Mouse (Mus musculus): ENCODE data around the gene Olfr1170. TPM values are rescaled to one million over a fixed set of nuclear protein-coding genes. Genes with fewer than 3 reads are reported as not detected.

Olfr1170 gene
- not detected in 2 replicates for polyA plus RNA-seq (2016; fragmentation: Nextera tagmentation; extraction: Ambion mirVana)

DNA sequence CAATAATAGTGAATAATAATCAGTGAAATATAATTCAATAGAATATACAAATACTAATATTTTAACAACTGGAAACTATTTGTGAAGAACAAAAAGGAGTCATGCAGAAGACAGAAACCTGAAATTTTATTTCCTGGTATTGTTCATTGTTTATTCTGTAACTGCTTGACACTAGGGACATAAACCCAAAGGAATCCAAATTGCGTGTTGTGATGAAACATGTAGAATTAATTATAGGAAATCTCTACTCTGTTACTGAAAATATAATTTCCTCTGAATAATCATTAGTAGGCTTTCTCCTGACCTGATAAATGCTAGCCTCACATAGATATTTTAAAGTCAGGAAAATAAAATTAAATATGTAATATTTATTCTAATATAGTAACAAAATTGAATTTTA is at the start of gene Olfr1170:
Gene Olfr1170, minus strand, starts transcription at position 101 of the 400 bp plus-strand sequence.
- Histone ChIP-seq H3K4me1 (no peaks in the 10 kb centered on the region), H3K4me2 (replicated peaks) (no peak within 1 kb of the TSS), H3K27ac (replicated peaks) (no peak within 1 kb of the TSS), H3K9me3 (no peaks in the 10 kb centered on the region), H3K9ac (replicated peaks) (no peak within 1 kb of the TSS), H3K4me3 (no peak within 1 kb of the TSS), H3K36me3 (no peaks in the 10 kb centered on the region), H3K27me3 (no peaks in the 10 kb centered on the region)
- WGBS: 86% methylated on average over 1 of the region's 1 CpGs
- ATAC-seq (ENCODE audit: low FRiP score, low read depth): no peak

GRCm38 (mm10) chr2:88220784-88221183 is 7.3 kb downstream of the Olfr1170 start:
- Histone ChIP-seq H3K36me3 (no peaks in the 10 kb centered on the region), H3K4me3 (no peak overlapping the region), H3K27ac (replicated peaks) (no peak overlapping the region), H3K27me3 (no peaks in the 10 kb centered on the region), H3K9me3 (no peaks in the 10 kb centered on the region), H3K4me1 (no peaks in the 10 kb centered on the region), H3K4me2 (replicated peaks) (no peak overlapping the region), H3K9ac (replicated peaks) (no peak overlapping the region)
- 91% methylated on average over 1 of the region's 1 CpGs for WGBS
- no peak for ATAC-seq (ENCODE audit: low FRiP score, low read depth)

DNA sequence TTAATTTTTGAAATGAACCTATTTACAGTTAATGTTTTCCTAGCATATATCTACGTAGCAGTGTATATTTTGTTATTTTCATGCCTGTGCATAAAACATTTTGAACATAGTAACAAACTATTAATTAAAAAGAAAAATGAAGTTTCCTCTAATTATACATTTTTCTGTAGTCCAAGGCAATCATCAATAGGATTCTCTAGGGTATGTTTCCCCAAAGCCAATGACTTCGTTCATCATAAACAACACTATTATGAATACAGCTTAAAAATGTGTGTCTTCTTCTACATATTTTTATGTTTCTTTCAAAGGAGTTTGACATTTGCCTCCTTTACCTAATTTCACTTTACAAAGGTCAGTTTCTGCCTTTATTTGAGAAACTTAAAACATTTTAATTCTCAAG is 46.6 kb downstream of the Olfr1170 start, which contains the start of gene Olfr1168:
Gene Olfr1168, plus strand, starts transcription at position 301 of the 400 bp plus-strand sequence.
- no peak within 1 kb of the TSS for H3K4me2 ChIP-seq (replicated peaks)
- H3K36me3 ChIP-seq: no peaks in the 10 kb centered on the region
- H3K27me3 ChIP-seq: no peaks in the 10 kb centered on the region
- H3K9ac ChIP-seq (replicated peaks): no peak within 1 kb of the TSS
- H3K9me3 ChIP-seq: no peaks in the 10 kb centered on the region
- ATAC-seq (ENCODE audit: low FRiP score, low read depth): no peak
- no peak within 1 kb of the TSS for H3K27ac ChIP-seq (replicated peaks)
- 94% methylated on average over 2 of the region's 2 CpGs for WGBS
- H3K4me1 ChIP-seq: no peaks in the 10 kb centered on the region
- H3K4me3 ChIP-seq: no peak within 1 kb of the TSS

Other genes starting within 250 kb of the Olfr1170 start
- gene Olfr1158, start 238.2 kb downstream of the Olfr1170 start, polyA plus RNA-seq (2016; fragmentation: Nextera tagmentation; extraction: Ambion mirVana): not detected in 2 replicates
- gene Olfr1160, start 220.1 kb downstream of the Olfr1170 start, polyA plus RNA-seq (2016; fragmentation: Nextera tagmentation; extraction: Ambion mirVana): not detected in 2 replicates
- not detected in 2 replicates for gene Olfr1161, start 205.6 kb downstream of the Olfr1170 start, polyA plus RNA-seq (2016; fragmentation: Nextera tagmentation; extraction: Ambion mirVana)
- not detected in 2 replicates for gene Olfr73, start 190.6 kb downstream of the Olfr1170 start, polyA plus RNA-seq (2016; fragmentation: Nextera tagmentation; extraction: Ambion mirVana)
- not detected in 2 replicates for gene Olfr1162, start 177.2 kb downstream of the Olfr1170 start, polyA plus RNA-seq (2016; fragmentation: Nextera tagmentation; extraction: Ambion mirVana)
- not detected in 2 replicates for gene Olfr1163, start 156.5 kb downstream of the Olfr1170 start, polyA plus RNA-seq (2016; fragmentation: Nextera tagmentation; extraction: Ambion mirVana)
- not detected in 2 replicates for gene Olfr1164, start 134.4 kb downstream of the Olfr1170 start, polyA plus RNA-seq (2016; fragmentation: Nextera tagmentation; extraction: Ambion mirVana)
- not detected in 2 replicates for gene Olfr1166, start 100.1 kb downstream of the Olfr1170 start, polyA plus RNA-seq (2016; fragmentation: Nextera tagmentation; extraction: Ambion mirVana)
- not detected in 2 replicates for gene Olfr1167, start 73.1 kb downstream of the Olfr1170 start, polyA plus RNA-seq (2016; fragmentation: Nextera tagmentation; extraction: Ambion mirVana)
- not detected in 2 replicates for gene Olfr1168, start 46.5 kb downstream of the Olfr1170 start, polyA plus RNA-seq (2016; fragmentation: Nextera tagmentation; extraction: Ambion mirVana)
- not detected in 2 replicates for gene Olfr1173, start 51.5 kb upstream of the Olfr1170 start, polyA plus RNA-seq (2016; fragmentation: Nextera tagmentation; extraction: Ambion mirVana)
- gene Olfr1174-ps, start 86.8 kb upstream of the Olfr1170 start, polyA plus RNA-seq (2016; fragmentation: Nextera tagmentation; extraction: Ambion mirVana): not detected in 2 replicates
- not detected in 2 replicates for gene Olfr1175-ps, start 98.9 kb upstream of the Olfr1170 start, polyA plus RNA-seq (2016; fragmentation: Nextera tagmentation; extraction: Ambion mirVana)
- not detected in 2 replicates for gene Olfr1176, start 108.4 kb upstream of the Olfr1170 start, polyA plus RNA-seq (2016; fragmentation: Nextera tagmentation; extraction: Ambion mirVana)
- gene Olfr1177-ps, start 118.2 kb upstream of the Olfr1170 start, polyA plus RNA-seq (2016; fragmentation: Nextera tagmentation; extraction: Ambion mirVana): not detected in 2 replicates
- not detected in 2 replicates for gene Olfr1178, start 158.7 kb upstream of the Olfr1170 start, polyA plus RNA-seq (2016; fragmentation: Nextera tagmentation; extraction: Ambion mirVana)
- gene Olfr1179, start 178.1 kb upstream of the Olfr1170 start, polyA plus RNA-seq (2016; fragmentation: Nextera tagmentation; extraction: Ambion mirVana): not detected in 2 replicates
- gene Olfr1180, start 190.8 kb upstream of the Olfr1170 start, polyA plus RNA-seq (2016; fragmentation: Nextera tagmentation; extraction: Ambion mirVana): not detected in 2 replicates
- not detected in 2 replicates for gene Olfr1181, start 197.8 kb upstream of the Olfr1170 start, polyA plus RNA-seq (2016; fragmentation: Nextera tagmentation; extraction: Ambion mirVana)
- gene Gm13757, start 220.8 kb upstream of the Olfr1170 start, polyA plus RNA-seq (2016; fragmentation: Nextera tagmentation; extraction: Ambion mirVana): not detected in 2 replicates
- not detected in 2 replicates for gene Olfr1183, start 226.5 kb upstream of the Olfr1170 start, polyA plus RNA-seq (2016; fragmentation: Nextera tagmentation; extraction: Ambion mirVana)